Mouse (Mus musculus): ENCODE results near the gene Svopl. TPM values are rescaled to one million over a fixed set of nuclear protein-coding genes. Genes with fewer than 3 reads are reported as not detected.
A peak's percentile ranks its signal among the peaks of the same experiment; 100 is the strongest.

The Svopl gene
- polyA plus RNA-seq, 1 experiment from 2014 or later = 2.6 TPM

DNA sequence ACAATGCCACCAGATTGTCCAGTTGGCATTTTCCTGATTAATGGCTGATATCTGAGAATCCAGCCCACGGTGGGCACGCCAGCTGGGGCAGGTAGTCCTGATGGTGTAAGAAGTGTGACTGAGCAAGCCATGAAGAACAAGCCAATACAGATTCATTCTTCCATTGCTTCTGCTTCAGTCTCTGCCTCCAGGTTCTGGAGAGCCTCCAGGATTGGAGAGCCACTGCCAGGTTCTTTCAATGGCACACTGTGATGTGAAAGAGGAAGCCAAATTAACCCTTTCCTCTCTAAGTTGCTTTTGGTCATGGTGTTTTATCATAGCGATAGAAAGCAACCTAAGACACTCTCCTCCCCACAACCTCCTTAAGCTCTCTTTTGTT is 18.3 kb upstream of the Svopl start:
- Histone ChIP-seq H3K27me3 (replicated peaks; ENCODE audit: insufficient read depth, low read length) (no peaks in the 10 kb centered on the region), H3K4me1 (ENCODE audit: insufficient read depth, low read depth, low read length) (no peaks in the 10 kb centered on the region), H3K9ac (replicated peaks; ENCODE audit: low read depth) (no peak overlapping the region), H3K4me3 (ENCODE audit: low read depth, low read length) (no peak overlapping the region), H3K4me2 (replicated peaks; ENCODE audit: low read depth, low read length) (no peak overlapping the region), H3K27ac (ENCODE audit: low read length) (no peak overlapping the region), H3K9me3 (ENCODE audit: low read length) (no peaks in the 10 kb centered on the region), H3K36me3 (ENCODE audit: insufficient read depth, low read length) (no peaks in the 10 kb centered on the region)
- TF ChIP-seq CTCF (IDR thresholded peaks at IDR 0.05) (no peak), EP300 (IDR thresholded peaks at IDR 0.05) (no peak)
- no peak for DNase-seq (ENCODE audit: low spot score)
- 68% methylated on average over 3 of the region's 3 CpGs for WGBS
- no peak for ATAC-seq

DNA sequence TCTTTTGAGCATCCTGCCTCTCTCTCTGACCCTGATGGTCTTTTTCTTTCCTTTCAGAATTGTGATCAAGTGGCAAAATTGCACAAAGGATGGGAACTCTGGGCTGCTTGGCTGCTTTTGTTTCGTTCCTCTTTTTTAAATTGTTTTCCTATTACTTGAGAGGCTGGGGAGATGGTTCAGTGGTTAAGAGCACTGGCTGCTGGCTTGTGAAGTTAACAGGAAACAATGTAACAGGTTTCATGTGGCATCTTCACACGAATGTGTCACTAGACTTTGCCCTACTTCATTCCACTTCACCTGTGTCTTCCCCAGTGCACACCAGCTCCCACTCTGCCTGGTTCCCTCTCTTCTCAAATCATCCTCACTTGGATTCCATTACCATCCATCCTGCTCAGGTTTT is 17.8 kb upstream of the Svopl start:
- 66% methylated on average over 2 of the region's 2 CpGs for WGBS
- Histone ChIP-seq H3K36me3 (ENCODE audit: insufficient read depth, low read length) (no peaks in the 10 kb centered on the region), H3K9me3 (ENCODE audit: low read length) (no peaks in the 10 kb centered on the region), H3K4me3 (ENCODE audit: low read depth, low read length) (no peak overlapping the region), H3K9ac (replicated peaks; ENCODE audit: low read depth) (no peak overlapping the region), H3K4me1 (ENCODE audit: insufficient read depth, low read depth, low read length) (no peaks in the 10 kb centered on the region), H3K27me3 (replicated peaks; ENCODE audit: insufficient read depth, low read length) (no peaks in the 10 kb centered on the region), H3K27ac (ENCODE audit: low read length) (no peak overlapping the region), H3K4me2 (replicated peaks; ENCODE audit: low read depth, low read length) (no peak overlapping the region)
- TF ChIP-seq CTCF (IDR thresholded peaks at IDR 0.05) (no peak), EP300 (IDR thresholded peaks at IDR 0.05) (no peak)
- no peak for DNase-seq (ENCODE audit: low spot score)
- no peak for ATAC-seq

DNA sequence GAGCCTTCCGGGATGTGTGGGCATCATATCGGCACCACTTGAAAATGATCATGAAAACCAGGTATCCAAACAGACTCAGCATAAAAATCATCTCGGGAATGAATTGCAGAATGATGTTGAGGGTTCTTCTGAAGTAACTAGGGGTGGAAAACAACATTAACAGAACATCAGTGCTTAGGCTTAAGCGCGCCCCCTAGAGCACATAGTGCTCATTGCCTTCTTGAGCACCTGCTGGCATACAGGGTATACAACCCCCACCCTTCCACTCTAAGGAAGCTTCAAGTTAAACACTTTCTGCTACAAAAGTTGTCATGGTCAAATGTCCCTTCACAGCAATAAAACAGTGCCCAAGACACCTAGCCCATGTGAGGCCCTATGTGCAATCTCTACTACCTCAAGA is 12.0 kb upstream of the Svopl start:
- TF ChIP-seq CTCF (IDR thresholded peaks at IDR 0.05) (peak; percentile 58), EP300 (IDR thresholded peaks at IDR 0.05) (no peak)
- no peak overlapping the region for H3K27ac ChIP-seq (ENCODE audit: low read length)
- H3K9me3 ChIP-seq (ENCODE audit: low read length) = no peaks in the 10 kb centered on the region
- H3K9ac ChIP-seq (replicated peaks; ENCODE audit: low read depth) = no peak overlapping the region
- DNase-seq (ENCODE audit: low spot score) (no peak), ATAC-seq (no peak)
- H3K4me2 ChIP-seq (replicated peaks; ENCODE audit: low read depth, low read length) = no peak overlapping the region
- no peaks in the 10 kb centered on the region for H3K4me1 ChIP-seq (ENCODE audit: insufficient read depth, low read depth, low read length)
- no peaks in the 10 kb centered on the region for H3K27me3 ChIP-seq (replicated peaks; ENCODE audit: insufficient read depth, low read length)
- H3K36me3 ChIP-seq (ENCODE audit: insufficient read depth, low read length) = no peaks in the 10 kb centered on the region
- no peak overlapping the region for H3K4me3 ChIP-seq (ENCODE audit: low read depth, low read length)
- WGBS = 52% methylated on average over 5 of the region's 5 CpGs

DNA sequence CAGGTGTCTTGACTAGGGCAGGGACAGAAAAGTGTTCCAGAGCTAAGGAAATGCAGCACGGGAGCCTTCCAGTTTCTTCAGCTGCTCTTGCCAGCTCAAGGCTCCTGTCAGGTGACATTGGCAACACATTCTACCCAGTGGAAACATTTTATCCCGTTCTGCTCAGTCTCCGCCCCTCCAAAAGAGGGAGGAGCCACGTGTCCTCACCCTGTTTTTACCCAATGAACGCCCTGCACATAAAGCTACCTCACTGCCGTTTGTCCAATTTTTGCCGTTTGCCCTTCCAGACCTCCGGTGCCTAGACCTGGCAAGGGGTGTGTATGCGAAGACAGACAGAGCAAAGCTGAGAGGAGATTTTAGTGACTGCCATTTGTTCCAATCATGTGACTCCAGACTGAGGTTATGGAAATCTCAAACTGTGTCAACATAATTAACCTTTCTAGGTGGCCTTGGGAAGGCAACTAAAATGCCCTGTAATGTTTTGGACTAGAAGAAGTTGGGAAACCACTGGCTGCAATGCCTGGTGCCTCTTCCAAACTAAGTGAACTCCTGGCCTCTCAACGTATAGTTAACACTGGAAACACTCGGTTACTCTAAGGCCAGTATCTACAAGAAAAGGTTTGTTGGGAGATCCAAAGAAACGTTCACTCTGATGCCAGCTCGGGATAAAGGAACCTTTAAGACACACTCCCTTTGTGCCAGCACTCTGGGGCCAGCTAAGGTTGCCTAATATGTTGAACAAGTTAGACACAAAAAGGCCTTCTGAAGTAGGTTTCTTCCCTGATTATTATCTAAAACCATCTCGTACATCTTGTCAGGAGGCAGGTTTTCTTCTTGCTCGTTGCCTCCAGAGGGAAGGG is 8.9 kb upstream of the Svopl start:
- ATAC-seq = no peak
- WGBS = 73% methylated on average over 15 of the region's 15 CpGs
- DNase-seq (ENCODE audit: low spot score) = no peak

DNA sequence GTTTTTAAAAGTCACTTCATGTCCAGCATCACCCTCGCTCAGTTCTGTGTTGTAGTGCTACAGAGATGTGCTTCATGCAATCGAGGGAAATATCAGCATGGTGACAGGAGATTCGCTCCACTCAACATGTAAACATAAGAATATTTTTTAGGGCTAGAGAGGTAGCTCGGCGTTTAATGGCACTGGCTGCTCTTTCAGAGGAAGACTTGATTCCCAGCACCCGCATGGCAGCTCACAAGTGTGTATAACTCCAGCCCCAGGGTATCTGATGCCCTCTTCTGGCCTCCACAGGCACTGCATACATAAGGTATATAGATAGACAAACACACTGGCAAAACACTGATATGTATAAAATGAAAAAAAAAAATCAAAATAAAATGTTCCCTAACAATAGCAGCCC is 2.8 kb upstream of the Svopl start:
- 66% methylated on average over 6 of the region's 6 CpGs for WGBS
- no peaks in the 10 kb centered on the region for H3K27me3 ChIP-seq (replicated peaks; ENCODE audit: insufficient read depth, low read length)
- no peak overlapping the region for H3K9ac ChIP-seq (replicated peaks; ENCODE audit: low read depth)
- peak; percentile 37 for TF ChIP-seq CTCF (IDR thresholded peaks at IDR 0.05)
- TF ChIP-seq EP300 (IDR thresholded peaks at IDR 0.05) = no peak
- ATAC-seq (no peak), DNase-seq (ENCODE audit: low spot score) (no peak)
- no peak overlapping the region for H3K27ac ChIP-seq (ENCODE audit: low read length)
- H3K9me3 ChIP-seq (ENCODE audit: low read length) = no peaks in the 10 kb centered on the region
- H3K4me1 ChIP-seq (ENCODE audit: insufficient read depth, low read depth, low read length) = peaks cover 4% of the 10 kb centered on the region; the same call in 1 of the 2 replicates
- H3K4me3 ChIP-seq (ENCODE audit: low read depth, low read length) = no peak overlapping the region
- H3K4me2 ChIP-seq (replicated peaks; ENCODE audit: low read depth, low read length) = no peak overlapping the region
- no peaks in the 10 kb centered on the region for H3K36me3 ChIP-seq (ENCODE audit: insufficient read depth, low read length)

More for the DNA sequence above, 8.9 kb upstream of the Svopl start:
- no peaks in the 10 kb centered on the region for H3K9me3 ChIP-seq (ENCODE audit: low read length)
- no peak overlapping the region for H3K9ac ChIP-seq (replicated peaks; ENCODE audit: low read depth)
- no peaks in the 10 kb centered on the region for H3K36me3 ChIP-seq (ENCODE audit: insufficient read depth, low read length)
- no peaks in the 10 kb centered on the region for H3K27me3 ChIP-seq (replicated peaks; ENCODE audit: insufficient read depth, low read length)
- H3K4me3 ChIP-seq (ENCODE audit: low read depth, low read length) = no peak overlapping the region
- H3K27ac ChIP-seq (ENCODE audit: low read length) = no peak overlapping the region
- H3K4me1 ChIP-seq (ENCODE audit: insufficient read depth, low read depth, low read length) = no peaks in the 10 kb centered on the region
- H3K4me2 ChIP-seq (replicated peaks; ENCODE audit: low read depth, low read length) = no peak overlapping the region
- TF ChIP-seq CTCF (IDR thresholded peaks at IDR 0.05) (no peak), EP300 (IDR thresholded peaks at IDR 0.05) (no peak)

DNA sequence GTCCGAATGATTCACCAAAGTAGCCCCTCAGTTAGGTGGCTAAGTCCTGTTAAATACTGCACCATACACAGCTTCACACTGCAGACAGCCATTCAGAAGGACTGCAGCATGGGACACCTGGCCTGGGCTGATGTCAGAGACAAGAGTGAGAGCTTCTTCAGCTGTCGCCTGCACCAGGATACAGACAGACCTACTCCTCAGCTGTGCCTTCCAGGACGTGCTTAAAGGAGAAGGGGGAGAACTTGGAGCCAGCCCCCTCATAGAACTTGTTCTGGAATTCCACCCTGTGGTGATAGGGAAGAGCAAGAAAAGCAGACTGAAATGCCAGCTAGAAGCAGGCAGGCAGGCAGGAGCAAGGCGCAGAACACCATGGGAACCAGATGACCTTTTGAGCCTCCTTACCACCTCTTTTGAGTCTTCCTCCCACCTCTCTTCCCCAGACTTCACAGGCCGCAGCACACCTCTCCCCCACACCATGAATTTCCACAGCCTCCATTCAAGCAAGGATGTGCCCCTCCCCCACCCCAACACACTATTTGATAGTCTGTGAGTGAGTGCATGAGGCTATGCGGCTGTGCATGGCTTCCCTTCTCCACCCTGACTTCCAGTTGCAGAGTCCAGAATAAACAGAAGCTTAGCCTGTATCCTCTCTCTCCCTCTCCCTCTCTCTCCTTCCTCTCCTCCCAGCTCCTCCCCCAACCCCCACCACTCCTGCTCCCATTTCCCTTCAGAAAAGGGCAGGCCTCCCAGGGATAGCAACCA is 2.2 kb upstream of the Svopl start:
- no peaks in the 10 kb centered on the region for H3K36me3 ChIP-seq (ENCODE audit: insufficient read depth, low read length)
- H3K4me3 ChIP-seq (ENCODE audit: low read depth, low read length) = no peak overlapping the region
- no peak overlapping the region for H3K9ac ChIP-seq (replicated peaks; ENCODE audit: low read depth)
- no peaks in the 10 kb centered on the region for H3K27me3 ChIP-seq (replicated peaks; ENCODE audit: insufficient read depth, low read length)
- 36% methylated on average over 6 of the region's 6 CpGs for WGBS
- TF ChIP-seq CTCF (IDR thresholded peaks at IDR 0.05) (no peak), EP300 (IDR thresholded peaks at IDR 0.05) (no peak)
- no peaks in the 10 kb centered on the region for H3K9me3 ChIP-seq (ENCODE audit: low read length)
- DNase-seq (ENCODE audit: low spot score) = no peak
- H3K4me1 ChIP-seq (ENCODE audit: insufficient read depth, low read depth, low read length) = peaks cover 4% of the 10 kb centered on the region; the same call in 1 of the 2 replicates
- no peak overlapping the region for H3K27ac ChIP-seq (ENCODE audit: low read length)
- ATAC-seq = peak; percentile 48; the same call in 1 of the 2 replicates
- H3K4me2 ChIP-seq (replicated peaks; ENCODE audit: low read depth, low read length) = no peak overlapping the region
